Mouse (Mus musculus) layer of hippocampus, adult 8-10 months (tissue): ENCODE measurements around the gene Rps25. TPM values are rescaled to one million over a fixed set of nuclear protein-coding genes. Genes with fewer than 3 reads are reported as not detected.
A peak's percentile ranks its signal among the peaks of the same experiment; 100 is the strongest.
"Not testable (repeated sequence)": the region's sequence is repeated elsewhere in the genome, so short reads cannot be mapped to it uniquely, and the experiment has no call there.

ENCODE experiments used
- DNase-seq, 2 experiments: peaks; one replicate each; pipeline ENCODE4 v3.0.0; 2022; ENCODE audit warnings: low spot score in 2 of 2
- total RNA-seq, 4 experiments: library from RNA; stranded (reverse); gene quantifications; 2 replicates each; pipeline ENCODE4 v1.2.4; 2022

Gene Rps25
- total RNA-seq, 4 experiments from 2014 or later: 739 to 859 (median 825) TPM

DNA sequence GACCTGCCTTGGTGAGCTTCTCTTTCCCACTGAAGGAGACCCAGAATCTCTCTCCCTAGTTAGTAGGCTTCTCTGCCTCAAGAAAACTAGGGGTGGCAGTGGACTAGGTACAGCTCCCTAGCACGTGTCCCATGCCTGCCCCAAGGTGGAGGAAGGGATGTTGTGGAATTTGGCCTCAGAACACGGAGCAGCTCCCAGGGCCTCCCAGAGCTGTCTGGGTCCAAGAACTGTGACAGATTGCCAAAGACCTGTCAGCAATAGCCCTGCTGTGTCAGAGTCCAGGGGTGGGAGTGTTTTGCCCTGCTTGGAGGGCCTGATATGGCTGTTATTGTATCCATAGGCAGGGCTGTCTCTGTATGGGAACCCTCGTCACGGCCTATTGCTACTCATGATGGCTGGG is 5.9 kb upstream of the Rps25 start:
- no peak for DNase-seq

DNA sequence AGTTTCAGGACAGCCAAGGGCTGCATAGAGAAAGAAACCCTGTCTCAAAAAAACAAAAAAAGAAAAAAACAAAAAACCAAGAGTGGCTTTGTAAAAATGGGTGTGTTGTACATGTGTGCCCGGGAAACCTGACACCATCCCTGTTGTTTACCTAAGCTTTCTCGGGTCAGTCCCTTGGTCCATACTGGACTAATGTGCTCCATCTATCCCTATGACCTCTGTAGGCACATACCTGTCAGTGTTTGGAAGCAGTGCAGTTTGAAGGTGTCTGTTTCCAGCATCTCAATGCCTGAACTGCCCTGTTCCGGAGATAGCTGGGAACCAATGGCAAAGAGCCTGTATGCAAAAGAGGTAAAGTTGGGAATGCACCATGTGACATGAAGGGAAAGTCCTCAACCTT is 1.9 kb upstream of the Rps25 start:
- DNase-seq: no peak

DNA sequence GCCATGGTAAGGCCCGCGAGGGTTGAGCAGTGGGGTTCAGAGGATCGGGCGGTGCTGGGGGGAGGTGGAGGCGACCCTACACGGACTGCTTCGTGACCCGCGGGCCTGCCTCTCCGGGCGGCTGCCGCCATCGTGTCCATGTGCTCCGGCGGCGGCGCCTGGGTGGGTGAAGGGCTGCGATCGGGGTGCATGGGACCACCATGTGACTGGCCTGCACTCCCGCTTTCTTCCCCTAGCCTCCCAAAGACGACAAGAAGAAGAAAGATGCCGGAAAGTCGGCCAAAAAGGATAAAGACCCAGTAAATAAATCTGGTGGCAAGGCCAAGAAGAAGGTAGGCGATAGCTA is 786 bp downstream of the Rps25 start:
- DNase-seq: no peak

DNA sequence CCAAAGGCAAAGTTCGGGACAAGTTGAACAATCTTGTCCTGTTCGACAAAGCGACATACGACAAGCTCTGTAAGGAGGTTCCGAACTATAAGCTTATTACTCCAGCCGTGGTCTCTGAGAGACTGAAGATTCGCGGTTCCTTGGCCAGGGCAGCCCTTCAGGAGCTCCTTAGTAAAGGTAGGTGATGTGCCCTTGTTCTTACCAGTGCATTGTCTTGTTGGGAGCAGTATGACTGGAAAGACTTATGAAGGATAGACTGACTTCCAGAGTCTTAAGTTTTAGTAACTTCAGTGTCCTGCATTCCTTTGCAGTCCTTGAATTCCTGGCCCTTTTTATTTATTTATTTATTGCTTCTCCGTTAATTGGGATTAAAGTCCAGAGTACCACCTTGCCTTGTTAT is 1.8 kb downstream of the Rps25 start:
- DNase-seq: not testable (repeated sequence)

DNA sequence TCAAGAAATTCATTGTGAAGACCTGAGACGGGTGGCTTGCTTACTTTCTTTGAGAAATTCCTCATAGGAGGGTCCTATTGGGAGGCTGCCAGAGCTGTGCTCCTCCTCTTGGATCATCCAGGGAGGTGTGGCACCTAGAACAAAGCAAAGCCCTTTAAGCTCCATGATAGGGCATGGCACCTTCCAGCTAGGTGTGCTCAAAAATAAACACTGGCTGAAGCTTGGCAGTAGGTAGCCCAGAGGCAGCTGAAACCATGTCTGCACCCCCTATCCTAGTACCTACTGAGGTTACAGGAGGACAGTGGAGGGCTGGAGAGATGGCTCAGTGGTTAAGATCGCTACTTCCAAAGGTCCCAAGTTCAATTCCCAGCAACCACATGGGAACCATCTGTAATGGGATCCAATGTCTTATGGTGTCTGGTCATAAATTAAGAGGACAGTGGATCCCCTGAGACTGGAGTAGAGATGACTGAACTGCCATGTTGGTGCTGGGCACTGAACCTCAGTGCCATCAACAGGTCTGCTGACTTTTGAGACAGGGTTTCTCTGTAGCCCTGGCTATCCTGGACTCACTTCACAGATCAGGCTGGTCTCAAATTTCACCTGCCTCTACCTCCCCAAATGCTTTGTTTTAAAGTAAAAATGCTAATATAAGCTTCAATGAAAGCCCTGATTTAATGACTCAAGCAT is 3.9 kb downstream of the Rps25 start:
- no peak for DNase-seq

DNA sequence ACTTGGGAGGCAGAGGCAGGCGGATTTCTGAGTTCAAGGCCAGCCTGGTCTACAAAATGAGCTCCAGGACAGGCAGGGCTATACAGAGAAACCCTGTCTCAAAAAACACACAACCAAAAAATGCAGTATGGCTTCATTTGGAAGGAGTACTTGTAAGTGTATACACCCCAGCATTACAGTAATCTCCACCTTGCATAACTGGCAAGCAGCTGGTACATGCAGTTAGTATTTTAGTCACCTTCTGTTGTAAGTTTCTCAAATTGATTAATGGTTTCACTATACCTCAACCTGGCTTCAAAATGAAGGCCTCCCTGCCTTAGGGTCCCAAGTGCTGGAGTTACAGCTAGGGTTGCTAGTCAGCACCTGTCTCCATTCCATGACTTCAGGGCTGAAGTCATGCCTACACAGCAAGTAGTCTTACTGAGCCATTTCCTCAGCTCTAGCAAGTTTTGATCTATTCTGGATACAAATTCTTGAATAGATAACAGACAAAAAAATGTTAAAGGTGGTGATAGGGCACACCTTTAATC is 4.7 kb downstream of the Rps25 start:
- no peak for DNase-seq

DNA sequence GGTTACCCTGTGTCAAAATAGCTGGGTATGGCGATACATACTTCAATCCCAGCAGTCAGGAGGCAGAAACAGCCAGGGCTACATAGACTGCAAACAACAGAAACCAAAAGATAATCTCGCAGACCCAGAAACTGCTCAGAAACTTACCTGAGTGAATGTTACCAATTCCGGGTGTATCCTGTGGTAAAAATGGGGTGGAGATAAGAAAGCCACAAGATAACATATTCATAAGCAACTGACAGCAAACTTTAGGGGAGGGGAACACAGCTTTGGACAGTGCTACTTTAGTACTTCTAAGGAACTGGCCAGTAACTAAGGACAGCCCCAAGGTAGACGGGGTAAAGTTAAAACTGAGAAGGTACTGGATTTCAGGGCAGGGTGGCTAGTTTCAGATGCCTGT is 5.4 kb downstream of the Rps25 start:
- no peak for DNase-seq

DNA sequence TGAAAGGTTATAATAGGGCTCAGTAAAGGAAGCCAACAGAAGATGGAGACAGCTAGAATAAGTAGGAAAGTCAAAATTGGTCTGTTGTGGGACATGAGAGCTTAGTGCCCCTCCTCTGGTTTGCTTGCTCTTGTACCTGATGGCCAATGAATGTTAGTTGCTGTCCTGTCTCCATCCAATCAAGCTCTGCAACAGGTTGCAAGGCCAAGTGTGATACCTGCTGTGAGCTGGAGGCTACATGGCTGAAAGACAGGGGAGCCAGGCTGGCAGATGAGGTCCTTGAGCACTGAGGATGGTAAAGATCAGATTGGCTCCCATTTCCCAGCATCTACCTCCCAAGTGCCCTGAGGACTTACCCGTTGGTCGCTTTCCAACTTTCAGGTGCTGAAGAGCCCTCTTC is 5.8 kb downstream of the Rps25 start:
- DNase-seq: no peak

DNA sequence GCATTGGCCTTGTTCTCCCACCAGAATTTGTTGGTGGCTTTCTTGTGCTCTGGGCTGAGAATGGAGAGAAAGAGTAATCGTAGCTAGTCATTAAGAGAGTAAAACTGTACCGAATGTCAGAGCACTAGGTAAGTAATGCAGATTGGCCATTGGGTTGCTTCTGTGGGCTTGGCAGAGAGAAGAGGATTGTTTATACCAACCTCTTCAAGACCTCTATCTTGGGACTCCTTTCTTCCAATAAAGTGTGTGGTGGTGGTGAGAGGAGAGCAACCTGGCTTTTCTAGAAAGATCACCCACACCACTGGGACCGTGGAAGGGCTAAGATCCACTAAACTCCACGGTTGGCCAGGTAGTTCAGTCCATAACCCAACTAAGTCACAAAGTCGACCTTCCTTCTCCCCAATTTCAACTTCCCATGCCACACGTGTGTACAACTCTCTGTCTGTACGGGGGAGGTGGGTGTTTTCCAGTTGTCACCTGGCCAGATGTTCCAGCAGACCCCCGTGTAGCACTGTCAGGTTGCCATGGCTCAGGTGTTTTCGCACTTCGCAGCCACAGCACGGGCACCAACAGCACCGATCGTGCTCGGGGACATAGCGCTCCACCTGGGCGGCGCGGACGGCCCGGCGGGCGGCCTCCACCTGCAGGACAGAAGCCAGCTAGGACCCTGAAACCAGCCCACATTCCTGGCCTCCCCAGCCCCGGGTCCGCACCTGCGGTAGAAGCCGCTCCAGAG is 10.4 kb downstream of the Rps25 start:
- DNase-seq: no peak

DNA sequence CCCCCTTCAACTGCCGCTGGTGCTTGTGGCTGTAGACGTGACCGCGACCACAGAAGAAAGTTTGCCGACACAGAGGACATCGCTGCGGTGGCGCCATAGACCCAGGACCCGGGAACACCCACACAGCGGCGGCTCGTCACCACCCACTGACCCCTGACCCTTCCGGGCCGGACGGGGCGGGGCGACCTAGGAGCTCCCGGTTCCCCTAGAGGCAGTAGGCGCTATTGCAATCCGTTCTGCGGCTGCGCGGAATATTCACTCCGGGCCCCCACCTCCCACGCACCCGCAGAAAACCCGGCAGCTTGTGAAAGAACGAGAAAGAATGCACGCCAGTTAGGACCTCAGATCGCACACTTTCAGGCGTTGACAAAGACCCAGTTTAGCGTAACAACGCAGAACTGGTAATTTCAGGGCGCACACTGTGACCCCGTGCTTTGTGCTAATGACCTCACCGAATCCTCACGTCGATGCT is 11.0 kb downstream of the Rps25 start:
- peak; percentile 91 to 95 for DNase-seq

DNA sequence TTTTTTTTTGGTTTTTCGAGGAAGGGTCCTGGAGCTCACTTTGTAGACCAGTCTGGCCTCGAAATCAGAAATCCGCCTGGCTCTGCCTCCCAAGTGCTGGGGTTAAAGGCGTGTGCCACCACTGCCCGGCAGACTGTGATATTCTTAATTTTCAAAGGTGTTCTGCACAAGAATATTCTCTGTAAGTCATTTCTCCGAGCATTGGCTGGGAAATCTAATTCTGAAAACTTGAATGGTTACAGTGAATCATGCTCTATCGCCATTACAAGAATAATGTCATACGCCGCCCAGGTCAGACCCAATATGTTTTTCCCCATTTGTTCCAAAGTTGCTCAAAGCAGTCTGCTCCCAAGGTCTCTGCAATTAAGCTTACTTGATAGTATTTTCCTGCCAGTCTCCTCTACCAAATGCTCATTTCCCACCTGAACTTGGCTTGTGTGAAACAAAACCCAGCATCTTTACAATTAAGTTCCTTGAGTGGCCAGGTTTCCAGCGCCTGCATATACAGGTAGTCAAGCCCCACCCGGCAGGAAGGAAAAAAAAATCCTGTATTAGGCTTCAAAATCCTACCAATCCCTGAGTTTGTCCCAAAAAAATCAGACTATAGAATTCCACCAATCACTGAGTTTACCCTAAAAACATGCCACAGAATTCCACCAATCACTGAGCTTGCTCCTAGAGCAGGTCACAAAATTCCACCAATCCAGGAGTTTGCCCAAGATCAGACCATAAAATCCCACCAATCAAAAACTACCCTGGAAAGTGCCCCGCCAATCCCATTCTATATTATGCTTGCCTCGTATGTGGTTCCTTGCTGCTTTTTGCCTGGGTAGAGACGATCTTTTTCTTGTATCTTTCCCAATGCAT is 11.8 kb downstream of the Rps25 start, which contains the start of gene Ccdc84:
Gene Ccdc84 (minus strand): TSS at position 51 of the 867 bp plus-strand sequence.
- no peak for DNase-seq

DNA sequence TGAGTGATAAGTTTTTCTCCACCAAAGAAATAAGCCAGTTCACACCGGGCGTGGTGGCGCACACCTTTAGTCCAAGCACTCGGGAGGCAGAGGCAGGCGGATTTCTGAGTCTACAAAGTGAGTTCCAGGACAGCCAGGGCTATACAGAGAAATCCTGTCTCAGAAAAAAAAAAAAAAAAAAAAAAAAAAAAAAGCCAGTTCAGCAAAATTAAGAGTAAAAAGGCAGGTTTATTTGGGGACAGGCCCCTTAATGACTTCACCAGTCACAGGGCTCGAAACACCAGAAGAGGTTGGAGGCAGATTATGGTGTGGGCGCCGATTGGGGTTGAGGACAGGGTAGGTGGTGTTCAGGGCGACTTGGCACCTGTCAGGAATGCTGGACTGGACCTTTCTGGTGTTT is 12.8 kb downstream of the Rps25 start:
- not testable (repeated sequence) for DNase-seq

DNA sequence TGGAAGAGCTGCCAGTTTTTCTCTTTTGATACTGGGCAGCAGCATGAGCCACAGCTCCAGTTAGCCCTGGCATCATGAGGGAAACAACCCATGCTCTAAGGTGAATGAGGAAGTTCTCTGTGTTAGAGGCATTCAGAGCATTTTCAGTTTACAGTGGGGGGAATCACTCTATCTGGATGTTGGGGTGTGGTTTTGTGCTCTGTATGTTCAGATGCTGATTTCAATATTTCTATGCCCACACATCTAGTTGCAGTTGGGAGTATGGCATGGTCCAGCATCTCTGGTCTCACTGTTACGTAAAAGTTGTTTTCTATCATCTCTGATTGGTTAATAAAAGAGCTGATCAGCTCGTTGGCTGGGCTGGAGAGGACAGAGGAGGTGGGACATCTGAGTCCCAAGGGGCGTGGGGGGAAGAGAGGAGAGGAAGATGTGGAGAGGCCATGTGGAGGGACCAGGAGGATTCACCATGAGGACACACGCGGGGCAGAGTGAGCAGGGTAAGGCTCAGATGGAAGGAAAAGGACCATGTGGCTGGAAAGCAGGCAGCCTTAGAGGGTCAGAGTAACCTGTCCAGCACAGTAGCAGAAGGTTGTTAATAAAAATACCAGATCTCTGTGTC is 13.4 kb downstream of the Rps25 start:
- no peak for DNase-seq

DNA sequence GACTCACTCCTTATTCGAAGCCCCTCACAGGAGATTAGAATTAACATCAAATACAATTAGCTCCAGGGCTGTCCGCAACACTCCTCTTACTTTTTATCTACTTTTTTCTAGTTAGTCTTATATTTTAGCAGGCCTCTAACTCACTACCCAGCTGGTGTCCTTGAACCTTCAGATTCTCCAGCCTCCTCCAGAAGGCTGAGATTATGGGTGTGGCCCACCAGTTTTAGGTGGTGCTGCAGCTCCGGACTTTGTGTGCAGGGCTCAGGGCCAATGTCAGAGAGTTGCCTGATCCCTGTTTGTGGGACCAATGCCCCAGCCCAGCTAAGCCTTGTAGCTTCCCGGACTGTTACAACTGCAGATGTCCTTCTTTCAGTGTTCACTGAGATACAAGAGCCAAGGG is 16.6 kb downstream of the Rps25 start:
- DNase-seq: no peak

DNA sequence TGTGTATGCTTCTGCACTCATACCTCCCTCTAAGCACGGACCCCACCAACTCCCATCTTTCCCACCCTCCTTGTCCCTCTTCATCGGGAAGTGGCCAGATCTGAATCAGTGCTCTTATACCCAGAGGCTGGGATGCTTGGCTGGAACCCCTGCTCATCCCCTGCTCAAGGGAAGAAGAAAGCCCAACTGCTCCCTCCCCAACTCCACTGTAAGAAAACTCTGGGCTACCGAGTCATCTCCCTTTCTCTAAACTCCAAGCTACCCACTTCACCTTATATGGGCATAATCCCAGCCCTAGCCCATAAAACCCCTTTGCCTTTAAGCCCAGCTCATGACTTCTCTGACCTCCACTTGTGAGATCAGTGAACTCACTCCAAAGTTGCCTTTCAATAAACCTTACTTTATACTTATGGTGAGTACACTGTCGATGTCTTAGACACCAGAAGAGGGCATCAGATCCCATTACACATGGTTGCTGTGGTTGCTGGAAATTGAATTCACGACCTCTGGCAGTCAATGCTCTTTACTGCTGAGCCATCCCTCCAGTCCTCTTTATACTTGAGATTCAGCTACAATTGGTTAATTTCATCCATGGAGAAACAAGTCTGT is 25.7 kb downstream of the Rps25 start:
- DNase-seq: no peak

DNA sequence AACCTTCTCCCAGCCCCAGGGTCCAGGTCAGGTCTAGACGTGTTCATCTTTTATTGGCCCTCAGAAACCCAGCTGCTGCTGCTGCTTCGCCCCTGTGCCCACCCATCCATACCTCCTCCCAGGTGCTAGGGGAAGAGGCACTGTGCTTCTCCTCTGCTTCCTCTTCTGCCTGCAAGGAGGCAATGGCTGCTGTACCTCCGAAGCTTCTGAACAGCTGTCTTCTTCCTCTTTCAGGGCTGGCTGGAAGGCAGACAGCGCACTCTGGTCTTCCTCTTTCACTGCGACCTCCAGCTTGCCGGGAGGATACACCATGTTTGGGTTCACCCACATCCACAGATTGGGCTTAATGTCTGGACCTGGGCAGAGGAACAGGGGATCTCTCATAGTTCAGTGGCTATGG is 28.8 kb downstream of the Rps25 start:
- DNase-seq: no peak

DNA sequence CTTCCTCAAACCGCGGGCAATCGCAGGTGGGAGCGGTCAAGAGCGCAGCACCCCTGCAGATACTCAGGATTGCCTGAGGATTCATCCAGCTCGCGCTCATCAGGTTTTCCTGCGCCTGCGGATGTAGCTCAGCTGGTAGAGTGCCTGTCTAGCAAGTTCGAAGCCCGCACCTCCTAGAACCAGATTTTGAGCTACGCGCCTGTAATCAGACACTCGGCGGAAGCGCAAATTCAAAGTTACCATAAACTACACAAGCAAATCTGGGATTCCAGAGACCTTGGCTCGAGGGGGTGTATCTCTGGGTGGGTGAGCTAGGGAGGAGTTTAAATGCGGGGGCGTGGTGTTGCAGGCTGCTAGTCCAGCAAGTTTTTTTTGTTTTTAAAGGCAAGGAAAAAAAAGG is 34.0 kb downstream of the Rps25 start, which contains the start of gene Foxr1:
Gene Foxr1 (minus strand): TSS at position 176 of the 400 bp plus-strand sequence.
- DNase-seq: no peak

DNA sequence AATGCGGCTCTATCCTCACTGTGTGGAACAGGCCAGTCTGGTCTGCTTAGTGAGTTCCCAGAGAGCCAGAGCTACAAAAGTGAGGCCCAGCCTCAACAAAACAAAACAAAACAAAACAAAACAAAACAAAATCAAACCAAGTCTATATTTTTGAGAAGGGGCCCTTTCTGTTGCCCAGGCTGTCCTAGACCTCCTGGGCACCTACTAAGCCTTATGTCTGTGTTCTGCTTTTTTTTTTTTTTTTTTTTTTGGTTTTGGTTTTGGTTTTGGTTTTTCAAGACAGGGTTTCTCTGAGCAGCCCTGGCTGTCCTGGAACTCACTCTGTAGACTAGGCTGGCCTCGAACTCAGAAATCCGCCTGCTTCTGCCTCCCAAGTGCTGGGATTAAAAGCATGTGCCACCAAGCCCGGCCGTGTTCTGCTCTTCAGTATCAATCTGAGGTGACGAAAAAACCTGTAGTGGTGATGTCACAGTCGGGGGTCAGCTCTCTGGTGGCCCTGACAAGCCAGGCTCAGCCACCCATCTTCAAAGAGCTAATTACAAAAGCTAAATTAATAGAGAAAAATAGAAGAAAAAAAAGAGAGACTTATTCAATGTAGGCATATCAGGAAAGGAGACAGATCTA is 37.6 kb downstream of the Rps25 start:
- DNase-seq: not testable (repeated sequence)

DNA sequence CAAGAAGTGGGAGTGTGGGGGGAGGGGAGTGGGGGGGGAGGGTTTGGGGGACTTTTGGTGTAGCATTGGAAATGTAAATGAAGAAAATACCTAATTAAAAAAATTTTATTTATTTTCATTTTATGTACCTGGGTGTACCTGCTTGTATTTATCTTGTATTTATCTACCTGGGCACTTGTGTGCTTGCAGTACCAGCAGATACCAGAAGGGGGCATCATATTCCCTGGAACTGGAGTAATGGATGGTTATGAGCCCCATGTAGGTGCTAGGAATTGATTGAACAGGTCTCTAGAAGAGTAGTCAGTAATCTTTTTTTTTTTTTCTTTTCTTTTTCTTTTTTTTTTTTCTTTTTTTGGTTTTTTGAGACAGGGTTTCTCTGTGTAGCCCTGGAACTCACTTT is 43.4 kb downstream of the Rps25 start:
- DNase-seq: no peak

DNA sequence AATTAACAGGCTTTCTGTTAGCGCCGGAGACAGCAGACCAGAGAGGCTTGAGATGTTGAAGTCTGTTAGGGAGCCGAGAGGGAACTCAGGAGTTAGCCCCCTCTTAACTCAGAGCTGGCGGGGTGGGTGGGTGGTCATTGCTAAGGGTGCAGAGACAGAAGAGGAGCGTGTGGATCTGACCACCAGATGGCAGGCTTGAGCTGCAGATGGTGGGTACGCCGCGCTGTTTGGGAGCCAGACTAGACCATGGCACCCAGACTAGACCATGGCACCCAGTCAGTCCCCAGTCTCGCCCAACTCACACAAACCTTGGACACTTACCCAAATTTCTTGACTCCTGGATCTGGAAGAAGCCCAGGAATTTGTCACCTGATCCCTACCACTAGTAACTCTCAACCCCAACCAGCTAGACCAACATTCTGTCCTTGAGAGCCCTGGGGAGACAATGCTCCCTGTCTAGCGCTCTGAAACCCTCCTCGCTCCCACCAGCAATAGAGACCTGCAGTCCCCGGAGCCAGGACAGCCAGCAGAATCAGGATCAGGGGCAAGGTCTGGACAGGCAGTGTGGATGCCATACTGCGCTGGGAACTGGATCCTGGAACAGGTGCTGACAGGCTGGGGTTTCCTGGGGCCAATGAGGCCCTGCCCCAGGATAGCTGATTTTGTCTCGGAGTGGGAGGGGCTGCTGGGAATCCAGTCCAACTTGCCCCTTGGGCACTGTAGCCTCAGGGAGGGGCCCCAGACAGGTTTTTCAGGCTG is 47.4 kb downstream of the Rps25 start:
- peak; percentile 63 to 88 for DNase-seq
